Mouse (Mus musculus) macrophage (primary cell): ENCODE measurements at regions not wholly inside any gene's neighbourhood (a gene's known extent, or its start where the extent isn't known, plus 50 kb on each side); places are given as distances from the start of the nearest gene placed in this dataset.
"Not testable (repeated sequence)": the region's sequence is repeated elsewhere in the genome, so short reads cannot be mapped to it uniquely, and the experiment has no call there.

ENCODE experiments used
- H3K27ac ChIP-seq: fragments of 350-480 bp; formaldehyde crosslinking; 2 replicates; pipeline ENCODE4 v1.9.0; 2021
- H3K36me3 ChIP-seq: fragments of 350-480 bp; formaldehyde crosslinking; 2 replicates; pipeline ENCODE4 v1.9.0; 2021; ENCODE audit errors: inconsistent target
- H3K4me3 ChIP-seq: fragments of 350-480 bp; formaldehyde crosslinking; 2 replicates; pipeline ENCODE4 v1.9.0; 2021; ENCODE audit errors: inconsistent target
- H3K79me2 ChIP-seq: fragments of 350-480 bp; formaldehyde crosslinking; 2 replicates; pipeline ENCODE4 v1.9.0; 2021; ENCODE audit errors: inconsistent target
- WGBS: methylation state at CpG from one replicate; pipeline ENCODE4 v1.1.7; 2026; ENCODE audit warnings: inconsistent platforms; ENCODE audit not compliant: missing documents; 5-methylcytosine and 5-hydroxymethylcytosine counted together

GRCm38 (mm10) chr5:75407686-75408085, 167.0 kb upstream of the Kit start:
- 93% methylated on average over 10 of the region's 10 CpGs for WGBS
- Histone ChIP-seq H3K4me3 (no peak overlapping the region), H3K27ac (no peak overlapping the region), H3K36me3 (no peaks in the 10 kb centered on the region), H3K79me2 (no peaks in the 10 kb centered on the region)

GRCm38 (mm10) chr5:75410240-75411186, 164.2 kb upstream of the Kit start:
- WGBS = 96% methylated on average over 22 of the region's 24 CpGs
- Histone ChIP-seq H3K36me3 (no peaks in the 10 kb centered on the region), H3K4me3 (no peak overlapping the region), H3K27ac (no peak overlapping the region), H3K79me2 (no peaks in the 10 kb centered on the region)

- WGBS = 100% methylated on average over 1 of the region's 2 CpGs
Measured at GRCm38 (mm10) chr5:75419282-75419681, 155.4 kb upstream of the Kit start.

GRCm38 (mm10) chr5:75432885-75433284, 141.8 kb upstream of the Kit start:
- Histone ChIP-seq H3K36me3 (no peaks in the 10 kb centered on the region), H3K27ac (no peak overlapping the region), H3K79me2 (no peaks in the 10 kb centered on the region), H3K4me3 (no peak overlapping the region)
- 80% methylated on average over 2 of the region's 2 CpGs for WGBS

More at GRCm38 (mm10) chr5:75419282-75419681, 155.4 kb upstream of the Kit start:
- H3K4me3 ChIP-seq, H3K27ac ChIP-seq, H3K36me3 ChIP-seq, H3K79me2 ChIP-seq: not testable (repeated sequence)

GRCm38 (mm10) chr5:75437924-75438323, 136.8 kb upstream of the Kit start:
- H3K4me3 ChIP-seq = no peak overlapping the region
- H3K36me3 ChIP-seq = no peaks in the 10 kb centered on the region
- WGBS = 87% methylated on average over 5 of the region's 5 CpGs
- H3K79me2 ChIP-seq = no peaks in the 10 kb centered on the region
- H3K27ac ChIP-seq = no peak overlapping the region

GRCm38 (mm10) chr5:75444024-75444604, 130.6 kb upstream of the Kit start:
- 81% methylated on average over 3 of the region's 3 CpGs for WGBS
- no peaks in the 10 kb centered on the region for H3K36me3 ChIP-seq
- no peaks in the 10 kb centered on the region for H3K79me2 ChIP-seq
- H3K4me3 ChIP-seq = no peak overlapping the region
- no peak overlapping the region for H3K27ac ChIP-seq

- 7% methylated on average over 1 of the region's 1 CpGs for WGBS
- Histone ChIP-seq H3K79me2 (no peaks in the 10 kb centered on the region), H3K36me3 (no peaks in the 10 kb centered on the region), H3K4me3 (no peak overlapping the region), H3K27ac (no peak overlapping the region)
Measured at GRCm38 (mm10) chr5:75446386-75446785, 128.3 kb upstream of the Kit start.

GRCm38 (mm10) chr5:75449913-75450525, 124.7 kb upstream of the Kit start:
- 86% methylated on average over 17 of the region's 21 CpGs for WGBS
- H3K4me3 ChIP-seq = no peak overlapping the region
- no peaks in the 10 kb centered on the region for H3K36me3 ChIP-seq

GRCm38 (mm10) chr5:75450564-75450963, 124.2 kb upstream of the Kit start:
- no peaks in the 10 kb centered on the region for H3K79me2 ChIP-seq
- WGBS = 94% methylated on average over 7 of the region's 9 CpGs
- H3K36me3 ChIP-seq = no peaks in the 10 kb centered on the region
- H3K4me3 ChIP-seq = no peak overlapping the region
- H3K27ac ChIP-seq = no peak overlapping the region

More at GRCm38 (mm10) chr5:75449913-75450525, 124.7 kb upstream of the Kit start:
- Histone ChIP-seq H3K27ac (no peak overlapping the region), H3K79me2 (no peaks in the 10 kb centered on the region)

- Histone ChIP-seq H3K36me3 (no peaks in the 10 kb centered on the region), H3K27ac (no peak overlapping the region)
- 93% methylated on average over 5 of the region's 5 CpGs for WGBS
Measured at GRCm38 (mm10) chr5:75451081-75451480, 123.6 kb upstream of the Kit start.

GRCm38 (mm10) chr5:75451693-75452092, 123.0 kb upstream of the Kit start:
- Histone ChIP-seq H3K36me3 (no peaks in the 10 kb centered on the region), H3K4me3 (no peak overlapping the region), H3K27ac (no peak overlapping the region), H3K79me2 (no peaks in the 10 kb centered on the region)
- WGBS = 82% methylated on average over 8 of the region's 8 CpGs

More at GRCm38 (mm10) chr5:75451081-75451480, 123.6 kb upstream of the Kit start:
- H3K4me3 ChIP-seq = no peak overlapping the region
- H3K79me2 ChIP-seq = no peaks in the 10 kb centered on the region

GRCm38 (mm10) chr5:75453757-75454390, 120.8 kb upstream of the Kit start:
- no peak overlapping the region for H3K4me3 ChIP-seq
- 79% methylated on average over 9 of the region's 9 CpGs for WGBS
- no peaks in the 10 kb centered on the region for H3K79me2 ChIP-seq
- H3K36me3 ChIP-seq = no peaks in the 10 kb centered on the region
- H3K27ac ChIP-seq = no peak overlapping the region

GRCm38 (mm10) chr5:75454961-75455541, 119.7 kb upstream of the Kit start:
- Histone ChIP-seq H3K4me3 (no peak overlapping the region), H3K27ac (no peak overlapping the region), H3K79me2 (no peaks in the 10 kb centered on the region), H3K36me3 (no peaks in the 10 kb centered on the region)
- 94% methylated on average over 16 of the region's 16 CpGs for WGBS

GRCm38 (mm10) chr5:75457403-75457802, 117.3 kb upstream of the Kit start:
- H3K4me3 ChIP-seq = no peak overlapping the region
- WGBS = 94% methylated on average over 6 of the region's 6 CpGs
- H3K36me3 ChIP-seq = no peaks in the 10 kb centered on the region
- no peak overlapping the region for H3K27ac ChIP-seq
- H3K79me2 ChIP-seq = no peaks in the 10 kb centered on the region
